10 mouse cellular contexts compared by ENCODE assay signal in the genomic region with DNA sequence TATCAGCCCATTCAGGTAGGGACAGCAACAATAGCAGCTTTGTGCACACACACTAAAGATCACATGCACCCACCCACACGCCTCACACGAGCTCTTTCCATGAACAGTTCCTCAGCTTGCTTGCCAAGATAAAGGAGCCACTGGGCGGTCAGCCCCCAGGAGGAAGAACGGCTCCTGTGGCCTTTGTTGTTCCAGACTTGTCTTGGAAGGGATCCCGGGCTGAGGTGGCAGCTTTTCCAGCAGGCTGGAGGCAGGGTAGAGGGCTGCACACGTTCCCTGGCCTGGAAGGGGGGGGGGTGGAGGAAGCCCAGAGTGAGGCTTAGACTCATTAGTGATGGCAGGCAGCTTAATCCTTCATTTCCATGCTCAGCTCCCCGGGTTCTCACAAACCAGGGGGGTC. TPM values are rescaled to one million over a fixed set of nuclear protein-coding genes. Genes with fewer than 3 reads are reported as not detected.
DNase-seq lines count a peak whose midpoint lies in the region; TF ChIP-seq lines count a peak whose summit lies in the region.
"Had no signal": no experiment of that assay in that cellular context is flagged by ENCODE, and none has a peak within 500 bp of the region (broad histone marks: within the 10 kb centered on the region; RNA-seq: fewer than 3 reads in every experiment).

No protein-coding gene starts in this region.

- intact Hi-C loops in heart, postnatal 10 days (cut with DNase I) = no loop called here

- H3K4me3 ChIP-seq in kidney, adult 2 months (ENCODE audit: insufficient read depth, low read depth, low read length) = no peak overlapping the region
- H3K4me3 ChIP-seq: liver, embryonic 13.5 days had no signal

- WGBS in kidney, adult 2 months = 13% methylated on average over 7 of the region's 7 CpGs

- no peak overlapping the region for H3K27ac ChIP-seq in kidney, adult 2 months (ENCODE audit: insufficient read depth, low read depth, low read length)
- H3K27ac ChIP-seq: liver, embryonic 13.5 days had no signal

- no peak for TF ChIP-seq CTCF in kidney, adult 2 months (conservative IDR thresholded peaks at IDR 0.05; ENCODE audit: insufficient read depth, insufficient read length, low read depth, low read length)
- no peak for TF ChIP-seq CTCF in brain, embryonic 14.5 days (IDR thresholded peaks at IDR 0.05; ENCODE audit: borderline replicate concordance, extremely low read depth, insufficient read depth, insufficient read length)

- no peaks in the 10 kb centered on the region for H3K27me3 ChIP-seq in kidney, adult 2 months (replicated peaks; ENCODE audit: control insufficient read depth, insufficient read depth, low read length)

- DNase-seq in kidney, adult 2 months = peak; percentile 48
- no peak for DNase-seq in kidney, adult 18-20 months
- peak; percentile 14 for DNase-seq in MN1 (ENCODE audit: low spot score)
- peak; percentile 94 for DNase-seq in brain, embryonic 14.5 days (ENCODE audit: low read depth)
- peak; percentile 54 to 55 for DNase-seq in heart, postnatal 10 days
- DNase-seq in cerebellum, postnatal 36 days = no peak
- no peak for DNase-seq in B cell, adult 2 months
- DNase-seq in cerebellum, adult 9-11 months = no peak
- DNase-seq: liver, embryonic 13.5 days had no signal

- no peaks in the 10 kb centered on the region for H3K4me1 ChIP-seq in kidney, adult 2 months (ENCODE audit: control insufficient read depth, insufficient read depth, low read length)
- H3K4me1 ChIP-seq: liver, embryonic 13.5 days had no signal

- TF ChIP-seq POLR2A in kidney, adult 2 months (IDR thresholded peaks at IDR 0.05; ENCODE audit: low read depth, low read length) = no peak
- TF ChIP-seq POLR2A in brain, embryonic 14.5 days (IDR thresholded peaks at IDR 0.05; ENCODE audit: borderline replicate concordance, extremely low read depth, insufficient read depth, insufficient read length, poor library complexity, severe bottlenecking) = no peak

- H3K36me3 ChIP-seq in kidney, adult 2 months (ENCODE audit: control insufficient read depth, insufficient read depth, low read length) = no peaks in the 10 kb centered on the region
- H3K36me3 ChIP-seq: liver, embryonic 13.5 days had no signal

RNA-seq across cellular contexts. Expression of a gene that starts 18.2 kb away (rescaled TPM):
- polyA plus RNA-seq in kidney, adult 2 months (2012; rRNA removed) = not detected in 2 replicates
- polyA plus RNA-seq in brain, embryonic 14.5 days (2012; rRNA removed) = 0.08 TPM in 1 of 2 replicates, not detected in the other
- not detected for total RNA-seq in heart, postnatal 10 days (2021)
- polyA plus RNA-seq: liver, embryonic 13.5 days; neural tube, embryonic 14.5 days had no signal

RNA-seq across cellular contexts. Expression of a gene that starts 24.4 kb away (rescaled TPM):
- polyA plus RNA-seq in kidney, adult 2 months (2012; rRNA removed) = 0.07 TPM in 1 of 2 replicates, not detected in the other
- 0.10 and 0.18 TPM in 2 replicates for polyA plus RNA-seq in brain, embryonic 14.5 days (2012; rRNA removed)
- total RNA-seq in heart, postnatal 10 days (2021) = not detected
- polyA plus RNA-seq: liver, embryonic 13.5 days had no signal

RNA-seq across cellular contexts. Expression of a gene that starts 31.1 kb away (rescaled TPM):
- polyA plus RNA-seq in kidney, adult 2 months (2012; rRNA removed) = not detected in 2 replicates
- 4.8 and 9.5 TPM in 2 replicates for polyA plus RNA-seq in brain, embryonic 14.5 days (2012; rRNA removed)
- total RNA-seq in heart, postnatal 10 days (2021) = not detected
- polyA plus RNA-seq: liver, embryonic 13.5 days had no signal

Comparison
In these comparisons a context has a peak if more than half of its experiments do, and no peak if none do; other contexts are left out.
1. DNase-seq: peak in kidney, adult 2 months (single experiment), MN1 (single experiment), brain, embryonic 14.5 days (single experiment) and heart, postnatal 10 days (2 of 2); none in kidney, adult 18-20 months (single experiment), cerebellum, postnatal 36 days (0 of 2), B cell, adult 2 months (0 of 2) and cerebellum, adult 9-11 months (single experiment).